Mouse (Mus musculus): ENCODE data around the gene Ddc. TPM values are rescaled to one million over a fixed set of nuclear protein-coding genes. Genes with fewer than 3 reads are reported as not detected.
A peak's percentile ranks its signal among the peaks of the same experiment; 100 is the strongest.

Ddc gene
- polyA plus RNA-seq, 1 experiment from 2014 or later, result 112 TPM

GRCm38 (mm10) chr11:11873023-11873908 lies 24.7 kb downstream of the Ddc start:
- WGBS, result 60% methylated on average over 20 of the region's 20 CpGs
- H3K9me3 ChIP-seq (replicated peaks; ENCODE audit: control insufficient read depth, low read length), result no peaks in the 10 kb centered on the region
- peak; percentile 66; the same call in 1 of the 2 replicates for ATAC-seq (replicated peaks; ENCODE audit: extremely low read depth, insufficient read depth, low FRiP score)
- peak overlapping the region; percentile 89 for H3K27ac ChIP-seq (ENCODE audit: low read length)
- H3K4me1 ChIP-seq (ENCODE audit: control insufficient read depth, insufficient read depth, low read length), result peaks cover 56% of the 10 kb centered on the region
- H3K4me3 ChIP-seq (ENCODE audit: low read length), result no peak overlapping the region; the same call in 1 of the 2 replicates
- H3K9ac ChIP-seq (ENCODE audit: low read length), result peak overlapping the region; percentile 51; the same call in 1 of the 2 replicates
- no peaks in the 10 kb centered on the region for H3K36me3 ChIP-seq (ENCODE audit: control insufficient read depth, insufficient read depth)
- peak overlapping the region; percentile 38; the same call in 1 of the 2 replicates for H3K4me2 ChIP-seq (ENCODE audit: low read depth, low read length)
- H3K27me3 ChIP-seq (ENCODE audit: control insufficient read depth, insufficient read depth, low read length), result no peaks in the 10 kb centered on the region

- 37% methylated on average over 3 of the region's 3 CpGs for WGBS
- Histone ChIP-seq H3K9me3 (replicated peaks; ENCODE audit: control insufficient read depth, low read length) (no peaks in the 10 kb centered on the region), H3K27ac (ENCODE audit: low read length) (peak overlapping the region; percentile 89), H3K9ac (ENCODE audit: low read length) (no peak overlapping the region), H3K4me2 (ENCODE audit: low read depth, low read length) (0 out of 2 replicates have a peak overlapping the region, but pooled peaks have one; percentile 38), H3K36me3 (ENCODE audit: control insufficient read depth, insufficient read depth) (no peaks in the 10 kb centered on the region), H3K27me3 (ENCODE audit: control insufficient read depth, insufficient read depth, low read length) (no peaks in the 10 kb centered on the region), H3K4me1 (ENCODE audit: control insufficient read depth, insufficient read depth, low read length) (peaks cover 54% of the 10 kb centered on the region), H3K4me3 (ENCODE audit: low read length) (no peak overlapping the region)
- ATAC-seq (replicated peaks; ENCODE audit: extremely low read depth, insufficient read depth, low FRiP score), result 0 out of 2 replicates have a peak, but pooled peaks have one; percentile 19
Observed at GRCm38 (mm10) chr11:11872140-11872795, 25.7 kb downstream of the Ddc start.

- ATAC-seq (replicated peaks; ENCODE audit: extremely low read depth, insufficient read depth, low FRiP score), result no peak
- Histone ChIP-seq H3K27ac (ENCODE audit: low read length) (peak overlapping the region; percentile 89), H3K4me2 (ENCODE audit: low read depth, low read length) (no peak overlapping the region), H3K9me3 (replicated peaks; ENCODE audit: control insufficient read depth, low read length) (no peaks in the 10 kb centered on the region), H3K27me3 (ENCODE audit: control insufficient read depth, insufficient read depth, low read length) (no peaks in the 10 kb centered on the region), H3K9ac (ENCODE audit: low read length) (no peak overlapping the region), H3K4me3 (ENCODE audit: low read length) (no peak overlapping the region), H3K4me1 (ENCODE audit: control insufficient read depth, insufficient read depth, low read length) (peaks cover 52% of the 10 kb centered on the region), H3K36me3 (ENCODE audit: control insufficient read depth, insufficient read depth) (no peaks in the 10 kb centered on the region)
- 52% methylated on average over 5 of the region's 5 CpGs for WGBS
Observed at GRCm38 (mm10) chr11:11871197-11871813, 26.6 kb downstream of the Ddc start.

DNA sequence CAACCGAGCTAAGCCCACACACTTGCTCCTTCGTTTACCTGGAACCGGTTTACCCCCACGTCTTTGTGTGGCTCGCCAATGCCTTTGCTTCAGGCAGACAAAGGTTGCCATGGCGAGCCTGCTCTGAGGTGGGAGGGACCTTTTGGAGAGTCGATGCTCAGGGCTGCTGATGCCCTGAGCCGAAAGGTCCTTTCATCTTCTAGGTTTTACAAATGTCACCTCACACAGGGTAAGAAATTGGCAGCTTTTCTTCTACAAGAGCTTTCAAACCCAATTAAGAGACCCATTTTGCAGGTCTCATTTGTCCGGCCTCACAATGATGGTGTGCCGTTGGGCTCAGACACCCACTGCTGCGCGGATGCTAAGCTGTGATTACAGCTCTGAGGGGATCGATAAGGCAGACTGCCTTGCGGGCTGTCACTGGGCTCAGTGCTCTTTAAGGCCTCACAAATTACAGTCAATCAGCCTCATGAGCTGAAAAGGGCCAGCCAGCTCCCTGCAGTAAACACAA lies 29.9 kb downstream of the Ddc start:
- peak overlapping the region; percentile 26; the same call in 1 of the 2 replicates for H3K9ac ChIP-seq (ENCODE audit: low read length)
- no peaks in the 10 kb centered on the region for H3K36me3 ChIP-seq (ENCODE audit: control insufficient read depth, insufficient read depth)
- ATAC-seq (replicated peaks; ENCODE audit: extremely low read depth, insufficient read depth, low FRiP score), result no peak
- 27% methylated on average over 14 of the region's 14 CpGs for WGBS
- H3K4me1 ChIP-seq (ENCODE audit: control insufficient read depth, insufficient read depth, low read length), result peaks cover 27% of the 10 kb centered on the region
- H3K27me3 ChIP-seq (ENCODE audit: control insufficient read depth, insufficient read depth, low read length), result no peaks in the 10 kb centered on the region
- H3K4me3 ChIP-seq (ENCODE audit: low read length), result no peak overlapping the region
- 0 out of 2 replicates have a peak overlapping the region, but pooled peaks have one; percentile 14 for H3K27ac ChIP-seq (ENCODE audit: low read length)
- no peaks in the 10 kb centered on the region for H3K9me3 ChIP-seq (replicated peaks; ENCODE audit: control insufficient read depth, low read length)
- no peak overlapping the region for H3K4me2 ChIP-seq (ENCODE audit: low read depth, low read length)

- no peaks in the 10 kb centered on the region for H3K36me3 ChIP-seq (ENCODE audit: control insufficient read depth, insufficient read depth)
- peaks cover 17% of the 10 kb centered on the region for H3K4me1 ChIP-seq (ENCODE audit: control insufficient read depth, insufficient read depth, low read length)
- H3K9me3 ChIP-seq (replicated peaks; ENCODE audit: control insufficient read depth, low read length), result no peaks in the 10 kb centered on the region
- peak overlapping the region; percentile 30; the same call in 1 of the 2 replicates for H3K27ac ChIP-seq (ENCODE audit: low read length)
- H3K4me2 ChIP-seq (ENCODE audit: low read depth, low read length), result no peak overlapping the region
- ATAC-seq (replicated peaks; ENCODE audit: extremely low read depth, insufficient read depth, low FRiP score), result no peak
- WGBS, result 57% methylated on average over 5 of the region's 5 CpGs
- H3K27me3 ChIP-seq (ENCODE audit: control insufficient read depth, insufficient read depth, low read length), result no peaks in the 10 kb centered on the region
- no peak overlapping the region for H3K4me3 ChIP-seq (ENCODE audit: low read length)
- no peak overlapping the region for H3K9ac ChIP-seq (ENCODE audit: low read length)
Observed at GRCm38 (mm10) chr11:11866696-11867095, 31.2 kb downstream of the Ddc start.

DNA sequence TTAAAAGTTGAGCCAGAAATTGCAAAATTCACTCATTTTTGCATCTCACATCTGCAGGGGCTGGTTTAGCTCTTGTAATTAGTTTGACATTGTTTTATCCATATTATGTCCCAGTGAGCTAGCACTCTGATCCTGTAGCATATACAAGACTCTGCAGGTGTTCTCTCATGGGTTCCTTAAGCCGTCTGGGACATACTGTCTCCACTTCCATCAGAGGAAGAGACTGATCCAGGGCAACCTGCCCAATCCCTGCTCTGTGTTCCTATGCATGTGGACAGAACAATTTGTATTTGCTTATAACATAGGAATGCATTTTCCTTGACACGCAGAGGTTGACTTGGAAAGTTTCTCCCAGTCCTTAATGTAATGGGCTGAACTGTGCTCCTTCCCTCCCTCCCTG lies 32.8 kb downstream of the Ddc start:
- Histone ChIP-seq H3K4me2 (ENCODE audit: low read depth, low read length) (no peak overlapping the region), H3K27ac (ENCODE audit: low read length) (peak overlapping the region; percentile 67), H3K27me3 (ENCODE audit: control insufficient read depth, insufficient read depth, low read length) (no peaks in the 10 kb centered on the region), H3K9ac (ENCODE audit: low read length) (no peak overlapping the region), H3K36me3 (ENCODE audit: control insufficient read depth, insufficient read depth) (no peaks in the 10 kb centered on the region), H3K4me3 (ENCODE audit: low read length) (no peak overlapping the region), H3K4me1 (ENCODE audit: control insufficient read depth, insufficient read depth, low read length) (peaks cover 11% of the 10 kb centered on the region), H3K9me3 (replicated peaks; ENCODE audit: control insufficient read depth, low read length) (no peaks in the 10 kb centered on the region)
- WGBS, result 69% methylated on average over 2 of the region's 2 CpGs
- peak; percentile 33; the same call in 1 of the 2 replicates for ATAC-seq (replicated peaks; ENCODE audit: extremely low read depth, insufficient read depth, low FRiP score)

GRCm38 (mm10) chr11:11864446-11865101 lies 33.4 kb downstream of the Ddc start:
- WGBS, result 70% methylated on average over 8 of the region's 8 CpGs
- peak overlapping the region; percentile 67 for H3K27ac ChIP-seq (ENCODE audit: low read length)
- no peaks in the 10 kb centered on the region for H3K9me3 ChIP-seq (replicated peaks; ENCODE audit: control insufficient read depth, low read length)
- peaks cover 11% of the 10 kb centered on the region for H3K4me1 ChIP-seq (ENCODE audit: control insufficient read depth, insufficient read depth, low read length)
- H3K36me3 ChIP-seq (ENCODE audit: control insufficient read depth, insufficient read depth), result no peaks in the 10 kb centered on the region
- no peak overlapping the region for H3K9ac ChIP-seq (ENCODE audit: low read length)
- no peak overlapping the region for H3K4me3 ChIP-seq (ENCODE audit: low read length)
- ATAC-seq (replicated peaks; ENCODE audit: extremely low read depth, insufficient read depth, low FRiP score), result no peak
- H3K27me3 ChIP-seq (ENCODE audit: control insufficient read depth, insufficient read depth, low read length), result no peaks in the 10 kb centered on the region
- H3K4me2 ChIP-seq (ENCODE audit: low read depth, low read length), result no peak overlapping the region

DNA sequence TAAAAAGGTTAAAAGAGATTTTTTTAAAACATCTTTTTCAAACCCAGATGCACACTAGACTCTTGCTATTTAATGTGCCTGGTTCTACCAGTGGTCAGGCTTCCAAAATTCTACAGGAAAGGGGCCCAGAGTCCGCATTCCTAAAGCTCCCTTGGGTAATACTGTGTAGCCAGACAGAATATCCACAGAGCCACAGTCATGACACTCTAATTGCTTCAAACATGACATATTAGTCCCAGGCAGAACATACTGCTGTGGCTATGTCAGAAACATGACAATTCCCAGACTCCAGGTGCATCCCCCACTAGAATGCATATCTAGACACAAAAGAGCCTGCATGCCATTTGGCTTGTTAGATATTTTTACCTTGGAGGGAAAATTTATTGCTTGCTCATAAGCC lies 35.4 kb downstream of the Ddc start:
- H3K27me3 ChIP-seq (ENCODE audit: control insufficient read depth, insufficient read depth, low read length), result no peaks in the 10 kb centered on the region
- H3K9me3 ChIP-seq (replicated peaks; ENCODE audit: control insufficient read depth, low read length), result no peaks in the 10 kb centered on the region
- no peak overlapping the region for H3K4me2 ChIP-seq (ENCODE audit: low read depth, low read length)
- H3K4me1 ChIP-seq (ENCODE audit: control insufficient read depth, insufficient read depth, low read length), result peaks cover 3% of the 10 kb centered on the region; the same call in 1 of the 2 replicates
- ATAC-seq (replicated peaks; ENCODE audit: extremely low read depth, insufficient read depth, low FRiP score), result no peak
- H3K9ac ChIP-seq (ENCODE audit: low read length), result no peak overlapping the region
- 74% methylated on average over 1 of the region's 1 CpGs for WGBS
- H3K27ac ChIP-seq (ENCODE audit: low read length), result peak overlapping the region; percentile 14; the same call in 1 of the 2 replicates
- H3K4me3 ChIP-seq (ENCODE audit: low read length), result no peak overlapping the region
- H3K36me3 ChIP-seq (ENCODE audit: control insufficient read depth, insufficient read depth), result no peaks in the 10 kb centered on the region

Measured in heart, embryonic 16.5 days (tissue).